Mouse (Mus musculus) testis, adult 2 months (tissue): ENCODE results near the gene Plxnc1. TPM values are rescaled to one million over a fixed set of nuclear protein-coding genes. Genes with fewer than 3 reads are reported as not detected.

Experiments
- H3K27ac ChIP-seq: fragments of 200-500 bp; 2 replicates; pipeline ENCODE4 v1.5.1; 2012; ENCODE audit warnings: low read depth, low read length; ENCODE audit not compliant: control insufficient read depth, insufficient read depth
- H3K27me3 ChIP-seq: fragments of 200-500 bp; 2 replicates; pipeline ENCODE4 v1.6.1; 2012; ENCODE audit warnings: mild to moderate bottlenecking, low read length, moderate library complexity; ENCODE audit not compliant: control insufficient read depth, insufficient read depth
- H3K36me3 ChIP-seq: fragments of 200-500 bp; 2 replicates; pipeline ENCODE4 v1.6.1; 2012; ENCODE audit warnings: mild to moderate bottlenecking, low read length; ENCODE audit not compliant: control insufficient read depth, insufficient read depth
- H3K4me1 ChIP-seq: fragments of 200-500 bp; 2 replicates; pipeline ENCODE4 v1.6.1; 2012; ENCODE audit warnings: low read length; ENCODE audit not compliant: control insufficient read depth, insufficient read depth
- H3K4me3 ChIP-seq: fragments of 200-500 bp; 2 replicates; pipeline ENCODE4 v1.5.1; 2012; ENCODE audit warnings: low read depth, mild to moderate bottlenecking, low read length, moderate library complexity, mixed read lengths; ENCODE audit not compliant: control insufficient read depth
- CTCF ChIP-seq: fragments of 200-500 bp; IDR thresholded peaks from 2 replicates; pipeline ENCODE4 v1.5.1; 2012; ENCODE audit warnings: low read depth, mild to moderate bottlenecking, inconsistent platforms, low read length, moderate library complexity; ENCODE audit not compliant: control insufficient read depth, insufficient read depth, insufficient replicate concordance
- POLR2A ChIP-seq: fragments of 200-500 bp; IDR thresholded peaks from 2 replicates; pipeline ENCODE4 v1.6.1; 2012; ENCODE audit warnings: low read depth, mild to moderate bottlenecking, inconsistent platforms, low read length, moderate library complexity; ENCODE audit not compliant: control insufficient read depth
- polyA plus RNA-seq: library from polyadenylated mRNA; depleted of rRNA; stranded (reverse); fragments of >200 nt; gene quantifications from 2 replicates; pipeline ENCODE4 v1.2.3, GENCODE M21; 2012

Plxnc1 gene
- polyA plus RNA-seq, 1 experiment, result 4.0 TPM

DNA sequence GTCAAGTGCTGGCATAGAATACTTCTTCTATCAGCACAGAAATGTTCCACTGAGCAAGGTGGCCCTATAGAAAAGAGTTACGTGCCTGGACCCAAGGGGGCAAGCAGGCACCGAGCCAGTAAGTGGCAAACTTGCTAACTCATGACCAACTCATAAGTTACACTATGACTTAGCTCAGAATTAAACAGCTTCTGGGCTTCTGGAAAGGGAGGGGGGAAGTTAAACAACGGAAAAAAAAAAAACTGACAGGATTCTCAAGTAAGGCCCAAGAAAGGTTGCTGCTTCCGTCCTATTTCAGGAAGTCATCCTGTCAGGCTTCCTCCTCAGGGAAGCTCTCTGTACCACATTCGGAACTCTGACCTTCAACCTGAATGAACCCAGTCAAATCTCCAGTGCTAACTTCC is 31.3 kb downstream of the Plxnc1 start:
- TF ChIP-seq POLR2A, result no peak
- TF ChIP-seq CTCF, result no peak
- H3K27me3 ChIP-seq, result no peaks in the 10 kb centered on the region
- H3K27ac ChIP-seq, result no peak overlapping the region
- H3K4me3 ChIP-seq, result no peak overlapping the region
- no peaks in the 10 kb centered on the region for H3K4me1 ChIP-seq
- no peaks in the 10 kb centered on the region for H3K36me3 ChIP-seq

DNA sequence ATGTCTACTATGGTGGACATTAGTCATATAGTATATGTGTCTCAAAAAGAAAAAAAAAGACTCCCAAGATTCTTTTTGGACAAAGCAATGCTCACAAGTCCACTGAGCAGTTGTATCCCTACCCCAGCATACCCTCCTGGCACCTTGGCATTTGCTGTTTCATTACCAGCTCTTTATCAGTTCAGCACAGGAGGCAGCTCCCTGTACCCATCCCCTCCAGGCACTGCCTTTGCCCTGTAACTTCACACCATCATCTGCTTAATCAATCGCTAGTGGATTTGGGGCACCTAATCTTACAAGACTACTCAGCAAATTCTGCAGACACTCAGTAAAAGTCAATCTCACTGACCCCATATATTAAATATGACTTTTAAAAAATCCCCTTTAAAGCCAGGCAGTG is 32.1 kb downstream of the Plxnc1 start:
- Histone ChIP-seq H3K27ac (no peak overlapping the region), H3K4me1 (no peaks in the 10 kb centered on the region), H3K27me3 (no peaks in the 10 kb centered on the region), H3K36me3 (no peaks in the 10 kb centered on the region), H3K4me3 (no peak overlapping the region)
- no peak for TF ChIP-seq CTCF
- TF ChIP-seq POLR2A, result no peak

DNA sequence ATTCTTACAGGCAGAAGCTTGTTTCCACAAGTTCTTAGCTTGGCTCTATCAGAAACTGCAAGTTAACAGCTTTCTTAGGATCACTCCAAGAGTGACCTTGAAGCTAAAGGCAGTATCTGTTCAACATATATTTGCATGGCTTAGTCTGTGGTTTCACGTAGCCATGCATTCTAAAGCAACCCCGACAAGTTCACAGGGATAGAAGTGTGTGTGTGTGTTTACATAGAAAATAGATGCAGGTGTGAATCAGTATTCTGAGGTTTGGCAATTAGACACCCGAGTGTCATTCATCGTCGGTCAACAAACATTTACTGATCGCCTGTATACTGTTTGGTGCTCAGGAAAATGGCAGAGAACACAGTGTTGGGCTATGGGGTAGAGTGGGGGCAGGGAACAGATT is 33.5 kb downstream of the Plxnc1 start:
- Histone ChIP-seq H3K4me3 (no peak overlapping the region), H3K4me1 (no peaks in the 10 kb centered on the region; the same call in 1 of the 2 replicates), H3K27me3 (no peaks in the 10 kb centered on the region), H3K27ac (peak overlapping the region; percentile 39; the same call in 1 of the 2 replicates), H3K36me3 (no peaks in the 10 kb centered on the region)
- no peak for TF ChIP-seq CTCF
- no peak for TF ChIP-seq POLR2A

DNA sequence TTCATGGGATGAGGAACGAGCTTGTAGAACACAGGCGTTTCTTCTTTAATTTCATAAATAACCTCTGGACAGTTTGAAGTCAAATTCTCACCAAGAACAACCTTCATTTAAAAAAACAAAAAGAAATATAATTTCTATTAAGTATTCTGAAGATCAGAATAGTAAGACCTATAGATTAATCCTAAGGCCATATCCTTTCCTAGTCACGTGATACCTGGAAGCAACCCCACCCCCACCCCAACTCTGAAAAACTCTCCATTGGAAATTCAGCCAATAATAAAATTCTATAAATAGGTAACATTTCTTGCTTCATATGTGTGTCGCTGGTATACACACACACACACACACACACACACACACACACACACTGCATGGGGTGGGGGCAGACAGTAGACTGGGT is 34.1 kb downstream of the Plxnc1 start:
- H3K4me3 ChIP-seq, result no peak overlapping the region
- H3K36me3 ChIP-seq, result no peaks in the 10 kb centered on the region
- TF ChIP-seq POLR2A (no peak), CTCF (no peak)
- H3K4me1 ChIP-seq, result no peaks in the 10 kb centered on the region; the same call in 1 of the 2 replicates
- no peaks in the 10 kb centered on the region for H3K27me3 ChIP-seq
- no peak overlapping the region for H3K27ac ChIP-seq

DNA sequence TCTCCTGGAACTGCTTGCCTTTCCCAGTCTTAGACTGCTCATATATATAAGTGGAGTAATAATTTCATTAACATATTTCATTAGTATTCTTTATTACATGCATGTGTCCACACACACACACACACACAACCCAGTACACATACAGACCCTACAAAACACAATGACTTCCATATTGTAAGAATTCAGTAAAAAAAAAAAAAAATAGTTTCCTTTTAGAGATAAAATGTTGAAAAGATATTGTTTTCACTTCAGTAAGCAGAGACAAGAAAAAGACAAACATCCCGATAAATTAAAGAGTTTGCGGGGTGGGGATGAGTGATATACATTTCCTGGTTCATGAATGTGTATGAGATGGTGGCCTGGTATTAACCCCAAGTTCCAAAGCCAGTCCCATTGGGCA is 34.8 kb downstream of the Plxnc1 start:
- H3K4me3 ChIP-seq, result no peak overlapping the region
- H3K36me3 ChIP-seq, result no peaks in the 10 kb centered on the region
- no peaks in the 10 kb centered on the region for H3K27me3 ChIP-seq
- H3K27ac ChIP-seq, result no peak overlapping the region
- TF ChIP-seq CTCF (no peak), POLR2A (no peak)
- no peaks in the 10 kb centered on the region; the same call in 1 of the 2 replicates for H3K4me1 ChIP-seq

DNA sequence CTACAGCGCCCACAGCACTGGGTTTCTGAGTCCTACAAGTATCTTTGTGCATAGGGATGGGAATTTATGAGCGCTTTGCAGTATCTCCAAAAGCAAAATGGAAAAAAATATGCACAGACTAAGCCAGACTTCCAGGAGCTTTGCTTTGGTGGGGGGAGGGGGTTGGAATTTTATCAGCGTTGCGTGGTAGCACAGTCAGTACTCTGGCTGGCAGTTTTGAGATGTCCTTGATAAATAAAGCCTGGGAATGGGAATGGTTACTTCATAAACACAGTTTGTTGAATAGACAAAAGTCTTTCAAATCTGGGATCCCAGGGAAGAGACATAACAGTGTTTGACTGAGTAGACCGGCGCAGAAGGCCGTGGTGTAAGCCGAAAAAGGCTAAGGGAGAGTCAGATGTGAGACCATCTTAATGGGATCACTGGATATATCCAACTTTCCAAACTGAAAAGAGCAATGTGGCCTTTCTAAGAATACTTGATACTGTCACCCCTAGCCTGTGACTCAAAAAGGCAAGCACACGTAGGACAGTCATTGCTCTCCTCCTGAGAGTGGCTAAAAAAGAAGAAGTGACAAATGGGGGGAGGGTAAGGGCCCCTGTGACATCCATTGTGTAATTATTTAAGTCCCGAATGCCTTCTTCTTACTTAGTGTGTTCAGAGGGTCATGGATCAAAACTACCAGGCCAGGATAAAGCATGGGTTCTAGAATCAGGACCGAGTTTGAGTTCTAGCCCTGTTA is 35.5 kb downstream of the Plxnc1 start:
- Histone ChIP-seq H3K27me3 (no peaks in the 10 kb centered on the region), H3K36me3 (no peaks in the 10 kb centered on the region), H3K4me1 (no peaks in the 10 kb centered on the region; the same call in 1 of the 2 replicates), H3K4me3 (no peak overlapping the region), H3K27ac (peak overlapping the region; percentile 72)
- TF ChIP-seq POLR2A (no peak), CTCF (no peak)

DNA sequence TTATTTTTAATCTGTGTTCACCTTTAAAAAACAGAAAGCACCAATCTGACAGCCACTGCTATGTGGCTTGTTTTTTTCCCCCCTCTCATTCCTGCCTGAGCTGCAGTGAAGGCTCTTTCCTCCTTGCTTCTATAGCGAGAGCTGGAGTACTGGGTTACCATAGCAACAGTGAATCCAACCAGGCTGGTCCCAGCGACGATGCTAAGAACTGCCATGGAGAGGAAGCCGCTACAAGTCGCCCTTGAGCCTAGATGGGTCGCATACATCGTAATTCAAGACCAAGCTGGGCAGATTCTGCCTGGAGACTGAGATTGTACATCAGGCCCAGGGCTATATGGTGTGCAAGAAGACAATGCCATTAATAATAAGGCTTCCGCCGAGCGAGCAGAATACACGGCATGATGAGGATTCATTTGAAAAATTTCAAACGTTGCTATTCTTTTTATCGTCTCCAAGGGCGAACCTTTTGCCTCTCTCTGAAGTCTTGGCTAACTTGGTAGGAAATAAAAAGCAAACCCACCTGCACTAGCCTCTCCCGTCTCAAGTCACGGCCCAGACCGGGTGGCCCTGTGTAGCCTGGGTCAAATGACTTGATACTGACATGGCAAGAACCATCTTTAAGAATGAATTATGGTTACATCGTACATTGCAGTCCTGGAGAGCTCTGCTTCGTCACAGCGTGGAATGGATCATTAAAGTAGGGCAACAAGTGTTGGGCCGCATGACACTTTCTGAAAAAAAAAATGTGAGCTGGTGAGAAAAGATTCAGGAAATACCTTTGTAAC is 38.8 kb downstream of the Plxnc1 start:
- Histone ChIP-seq H3K4me1 (peaks cover 3% of the 10 kb centered on the region), H3K4me3 (no peak overlapping the region), H3K27me3 (no peaks in the 10 kb centered on the region), H3K27ac (no peak overlapping the region), H3K36me3 (no peaks in the 10 kb centered on the region)
- no peak for TF ChIP-seq CTCF
- no peak for TF ChIP-seq POLR2A

DNA sequence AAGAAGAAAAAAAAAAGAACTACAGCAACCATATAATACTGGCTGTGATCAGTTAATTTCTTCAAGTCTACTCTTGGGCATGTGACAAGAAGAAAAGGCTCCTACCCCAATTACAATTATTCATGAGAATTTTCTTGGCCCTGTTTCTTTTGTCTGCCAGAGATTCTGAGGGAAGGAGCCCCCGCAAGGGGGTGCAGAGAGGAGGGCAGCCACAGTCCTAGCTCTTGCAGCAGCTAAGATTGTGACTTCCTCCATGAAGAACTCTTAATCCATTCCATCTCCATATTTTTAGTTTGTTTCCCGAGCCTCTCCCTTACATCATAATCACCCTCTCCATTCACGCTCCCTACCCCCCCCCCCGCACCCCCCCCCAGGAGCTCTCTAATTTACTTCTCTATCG is 39.4 kb downstream of the Plxnc1 start:
- Histone ChIP-seq H3K4me1 (peaks cover 3% of the 10 kb centered on the region), H3K4me3 (no peak overlapping the region), H3K36me3 (no peaks in the 10 kb centered on the region), H3K27me3 (no peaks in the 10 kb centered on the region), H3K27ac (no peak overlapping the region)
- TF ChIP-seq CTCF, result no peak
- TF ChIP-seq POLR2A, result no peak
